Mouse (Mus musculus): ENCODE measurements around the gene Ranbp9.

Ranbp9 gene

GRCm38 (mm10) chr13:43447721-43448120, 33.4 kb downstream of the Ranbp9 start:
- no peak for DNase-seq

GRCm38 (mm10) chr13:43445754-43446153, 35.3 kb downstream of the Ranbp9 start:
- DNase-seq, result no peak

- no peak for DNase-seq
These were observed 36.4 kb downstream of the Ranbp9 start for GRCm38 (mm10) chr13:43444717-43445116.

GRCm38 (mm10) chr13:43443706-43444105, 37.4 kb downstream of the Ranbp9 start:
- DNase-seq, result no peak

- DNase-seq, result no peak
These were observed 38.5 kb downstream of the Ranbp9 start for GRCm38 (mm10) chr13:43442551-43442950.

GRCm38 (mm10) chr13:43440376-43440775, 40.7 kb downstream of the Ranbp9 start:
- no peak for DNase-seq

GRCm38 (mm10) chr13:43433395-43433794, 47.7 kb downstream of the Ranbp9 start:
- no peak for DNase-seq

- DNase-seq, result no peak
These were observed 52.6 kb downstream of the Ranbp9 start for GRCm38 (mm10) chr13:43428436-43428835.

GRCm38 (mm10) chr13:43415249-43415648, 65.8 kb downstream of the Ranbp9 start:
- DNase-seq, result no peak

GRCm38 (mm10) chr13:43413611-43414010, 67.5 kb downstream of the Ranbp9 start:
- no peak for DNase-seq

GRCm38 (mm10) chr13:43412311-43412710, 68.8 kb downstream of the Ranbp9 start:
- no peak for DNase-seq

GRCm38 (mm10) chr13:43399576-43399975, 81.5 kb downstream of the Ranbp9 start:
- DNase-seq, result peak; percentile 16 to 25

GRCm38 (mm10) chr13:43398297-43399080, 82.6 kb downstream of the Ranbp9 start, which contains the start of gene Nol7:
Gene Nol7 (plus strand): TSS chr13:43398390.
- peak; percentile 90 to 95 for DNase-seq

GRCm38 (mm10) chr13:43397700-43398296, 83.3 kb downstream of the Ranbp9 start:
- DNase-seq, result no peak

- no peak for DNase-seq
These were observed 95.8 kb downstream of the Ranbp9 start for GRCm38 (mm10) chr13:43385321-43385720.

- DNase-seq, result no peak
These were observed 101.1 kb downstream of the Ranbp9 start for GRCm38 (mm10) chr13:43379989-43380388.

- no peak for DNase-seq
These were observed 106.1 kb downstream of the Ranbp9 start for GRCm38 (mm10) chr13:43374918-43375432.

GRCm38 (mm10) chr13:43374205-43374604, 106.9 kb downstream of the Ranbp9 start:
- no peak for DNase-seq

- DNase-seq, result no peak
These were observed 108.2 kb downstream of the Ranbp9 start for GRCm38 (mm10) chr13:43372892-43373291.

GRCm38 (mm10) chr13:43370063-43370462, 111.0 kb downstream of the Ranbp9 start:
- no peak for DNase-seq

GRCm38 (mm10) chr13:43365825-43366184, 115.3 kb downstream of the Ranbp9 start:
- peak in 1 of 2 experiments; percentile 10 for DNase-seq

GRCm38 (mm10) chr13:43364985-43365824, 115.9 kb downstream of the Ranbp9 start, which contains the start of gene Sirt5:
Gene Sirt5 (plus strand): TSS chr13:43365496.
- DNase-seq, result peak; percentile 79 to 92

- DNase-seq, result no peak
These were observed 118.7 kb downstream of the Ranbp9 start for GRCm38 (mm10) chr13:43362353-43362752.

Data from spleen, adult 18-20 months (tissue).